Mouse (Mus musculus): ENCODE data around the gene Gm21954. TPM values are rescaled to one million over a fixed set of nuclear protein-coding genes. Genes with fewer than 3 reads are reported as not detected.
A peak's percentile ranks its signal among the peaks of the same experiment; 100 is the strongest.

Gm21954 gene
- polyA plus RNA-seq, 1 experiment from 2014 or later: not detected

GRCm38 (mm10) chr3:55510198-55510597, 38.2 kb upstream of the Gm21954 start:
- TF ChIP-seq CTCF (IDR thresholded peaks at IDR 0.05; ENCODE audit: low read depth): no peak
- H3K27ac ChIP-seq: no peak overlapping the region
- H3K27me3 ChIP-seq (ENCODE audit: insufficient read depth, low read length): no peaks in the 10 kb centered on the region
- no peak overlapping the region for H3K4me3 ChIP-seq (replicated peaks; ENCODE audit: low read depth, low read length)
- H3K4me2 ChIP-seq (ENCODE audit: low read length): no peak overlapping the region
- no peak overlapping the region for H3K9ac ChIP-seq (ENCODE audit: low read depth, low read length)
- DNase-seq (ENCODE audit: low spot score) (no peak), ATAC-seq (replicated peaks; ENCODE audit: low FRiP score, low read depth) (no peak)
- 69% methylated on average over 7 of the region's 7 CpGs for WGBS
- no peaks in the 10 kb centered on the region for H3K36me3 ChIP-seq (ENCODE audit: insufficient read depth, low read length)
- no peaks in the 10 kb centered on the region for H3K9me3 ChIP-seq (replicated peaks; ENCODE audit: low read length)
- H3K4me1 ChIP-seq (replicated peaks; ENCODE audit: insufficient read depth, low read length): no peaks in the 10 kb centered on the region

- Histone ChIP-seq H3K4me1 (replicated peaks; ENCODE audit: insufficient read depth, low read length) (no peaks in the 10 kb centered on the region), H3K27me3 (ENCODE audit: insufficient read depth, low read length) (no peaks in the 10 kb centered on the region), H3K36me3 (ENCODE audit: insufficient read depth, low read length) (no peaks in the 10 kb centered on the region), H3K4me3 (replicated peaks; ENCODE audit: low read depth, low read length) (no peak overlapping the region), H3K9me3 (replicated peaks; ENCODE audit: low read length) (no peaks in the 10 kb centered on the region), H3K27ac (no peak overlapping the region), H3K4me2 (ENCODE audit: low read length) (no peak overlapping the region), H3K9ac (ENCODE audit: low read depth, low read length) (no peak overlapping the region)
- WGBS: 59% methylated on average over 7 of the region's 7 CpGs
- no peak for ATAC-seq (replicated peaks; ENCODE audit: low FRiP score, low read depth)
- no peak for DNase-seq (ENCODE audit: low spot score)
- no peak for TF ChIP-seq CTCF (IDR thresholded peaks at IDR 0.05; ENCODE audit: low read depth)
These were observed 27.3 kb upstream of the Gm21954 start for GRCm38 (mm10) chr3:55499298-55499697.

GRCm38 (mm10) chr3:55496462-55496941, 24.5 kb upstream of the Gm21954 start:
- no peak for TF ChIP-seq CTCF (IDR thresholded peaks at IDR 0.05; ENCODE audit: low read depth)
- H3K9me3 ChIP-seq (replicated peaks; ENCODE audit: low read length): no peaks in the 10 kb centered on the region
- no peaks in the 10 kb centered on the region for H3K36me3 ChIP-seq (ENCODE audit: insufficient read depth, low read length)
- H3K4me2 ChIP-seq (ENCODE audit: low read length): no peak overlapping the region
- DNase-seq (ENCODE audit: low spot score) (peak; percentile 42), ATAC-seq (replicated peaks; ENCODE audit: low FRiP score, low read depth) (no peak)
- no peak overlapping the region for H3K4me3 ChIP-seq (replicated peaks; ENCODE audit: low read depth, low read length)
- whole genome bisulfite sequencing: 30% methylated on average over 9 of the region's 9 CpGs
- no peak overlapping the region for H3K9ac ChIP-seq (ENCODE audit: low read depth, low read length)
- no peaks in the 10 kb centered on the region for H3K27me3 ChIP-seq (ENCODE audit: insufficient read depth, low read length)
- no peak overlapping the region for H3K27ac ChIP-seq
- no peaks in the 10 kb centered on the region for H3K4me1 ChIP-seq (replicated peaks; ENCODE audit: insufficient read depth, low read length)

GRCm38 (mm10) chr3:55495866-55496265, 23.9 kb upstream of the Gm21954 start:
- peak; percentile 21 for DNase-seq (ENCODE audit: low spot score)
- no peak overlapping the region for H3K9ac ChIP-seq (ENCODE audit: low read depth, low read length)
- H3K27me3 ChIP-seq (ENCODE audit: insufficient read depth, low read length): no peaks in the 10 kb centered on the region
- H3K4me2 ChIP-seq (ENCODE audit: low read length): no peak overlapping the region
- H3K4me1 ChIP-seq (replicated peaks; ENCODE audit: insufficient read depth, low read length): no peaks in the 10 kb centered on the region
- H3K36me3 ChIP-seq (ENCODE audit: insufficient read depth, low read length): no peaks in the 10 kb centered on the region
- no peak overlapping the region for H3K4me3 ChIP-seq (replicated peaks; ENCODE audit: low read depth, low read length)
- ATAC-seq (replicated peaks; ENCODE audit: low FRiP score, low read depth): no peak
- 38% methylated on average over 4 of the region's 4 CpGs for WGBS
- H3K9me3 ChIP-seq (replicated peaks; ENCODE audit: low read length): no peaks in the 10 kb centered on the region
- H3K27ac ChIP-seq: no peak overlapping the region
- TF ChIP-seq CTCF (IDR thresholded peaks at IDR 0.05; ENCODE audit: low read depth): no peak

- Histone ChIP-seq H3K9ac (ENCODE audit: low read depth, low read length) (no peak overlapping the region), H3K4me1 (replicated peaks; ENCODE audit: insufficient read depth, low read length) (no peaks in the 10 kb centered on the region), H3K27me3 (ENCODE audit: insufficient read depth, low read length) (no peaks in the 10 kb centered on the region), H3K4me3 (replicated peaks; ENCODE audit: low read depth, low read length) (no peak overlapping the region), H3K27ac (no peak overlapping the region), H3K9me3 (replicated peaks; ENCODE audit: low read length) (no peaks in the 10 kb centered on the region), H3K36me3 (ENCODE audit: insufficient read depth, low read length) (no peaks in the 10 kb centered on the region), H3K4me2 (ENCODE audit: low read length) (no peak overlapping the region)
- no peak for ATAC-seq (replicated peaks; ENCODE audit: low FRiP score, low read depth)
- 63% methylated on average over 7 of the region's 7 CpGs for WGBS
- DNase-seq (ENCODE audit: low spot score): peak; percentile 3
- no peak for TF ChIP-seq CTCF (IDR thresholded peaks at IDR 0.05; ENCODE audit: low read depth)
These were observed 23.2 kb upstream of the Gm21954 start for GRCm38 (mm10) chr3:55495231-55495630.

GRCm38 (mm10) chr3:55494348-55494747, 22.3 kb upstream of the Gm21954 start:
- Histone ChIP-seq H3K27me3 (ENCODE audit: insufficient read depth, low read length) (no peaks in the 10 kb centered on the region), H3K4me3 (replicated peaks; ENCODE audit: low read depth, low read length) (no peak overlapping the region), H3K9ac (ENCODE audit: low read depth, low read length) (no peak overlapping the region), H3K4me1 (replicated peaks; ENCODE audit: insufficient read depth, low read length) (no peaks in the 10 kb centered on the region), H3K27ac (no peak overlapping the region), H3K4me2 (ENCODE audit: low read length) (no peak overlapping the region), H3K9me3 (replicated peaks; ENCODE audit: low read length) (no peaks in the 10 kb centered on the region), H3K36me3 (ENCODE audit: insufficient read depth, low read length) (no peaks in the 10 kb centered on the region)
- peak; percentile 69 for TF ChIP-seq CTCF (IDR thresholded peaks at IDR 0.05; ENCODE audit: low read depth)
- ATAC-seq (replicated peaks; ENCODE audit: low FRiP score, low read depth): no peak
- DNase-seq (ENCODE audit: low spot score): peak; percentile 39
- WGBS: 49% methylated on average over 4 of the region's 4 CpGs

GRCm38 (mm10) chr3:55492021-55492420, 20.0 kb upstream of the Gm21954 start:
- Histone ChIP-seq H3K9ac (ENCODE audit: low read depth, low read length) (no peak overlapping the region), H3K4me3 (replicated peaks; ENCODE audit: low read depth, low read length) (no peak overlapping the region), H3K9me3 (replicated peaks; ENCODE audit: low read length) (no peaks in the 10 kb centered on the region), H3K36me3 (ENCODE audit: insufficient read depth, low read length) (no peaks in the 10 kb centered on the region), H3K27ac (no peak overlapping the region), H3K4me2 (ENCODE audit: low read length) (no peak overlapping the region), H3K27me3 (ENCODE audit: insufficient read depth, low read length) (no peaks in the 10 kb centered on the region), H3K4me1 (replicated peaks; ENCODE audit: insufficient read depth, low read length) (no peaks in the 10 kb centered on the region)
- ATAC-seq (replicated peaks; ENCODE audit: low FRiP score, low read depth) (no peak), DNase-seq (ENCODE audit: low spot score) (no peak)
- TF ChIP-seq CTCF (IDR thresholded peaks at IDR 0.05; ENCODE audit: low read depth): no peak
- 32% methylated on average over 6 of the region's 6 CpGs for WGBS
